Mouse (Mus musculus) bone marrow, adult 2 months (tissue): ENCODE measurements around the gene Pdia4.
"Not testable (repeated sequence)": the region's sequence is repeated elsewhere in the genome, so short reads cannot be mapped to it uniquely, and the experiment has no call there.

ENCODE experiments used
- CTCF ChIP-seq: fragments of 200-500 bp; IDR thresholded peaks from 2 replicates; pipeline ENCODE4 v1.5.1; 2011; ENCODE audit warnings: low read length, control low read depth; ENCODE audit not compliant: control insufficient read depth, insufficient read depth
- POLR2A ChIP-seq: fragments of 200-500 bp; IDR thresholded peaks from 2 replicates; pipeline ENCODE4 v1.6.1; 2011; ENCODE audit warnings: low read depth, mild to moderate bottlenecking, control low read depth, low read length, borderline replicate concordance; ENCODE audit not compliant: control insufficient read depth

- not testable (repeated sequence) for TF ChIP-seq POLR2A, CTCF
Observed at GRCm38 (mm10) chr6:47771113-47771512, 42.1 kb downstream of the Pdia4 start.
